Mouse (Mus musculus): ENCODE measurements around the gene Npw.

- TF ChIP-seq POLR2A (IDR thresholded peaks at IDR 0.05; ENCODE audit: borderline replicate concordance, insufficient read depth, low read length) (no peak), CTCF (IDR thresholded peaks at IDR 0.05; ENCODE audit: borderline replicate concordance, insufficient read depth, low read depth, low read length) (peak; percentile 98)
Observed at GRCm38 (mm10) chr17:24628646-24629045, 29.6 kb downstream of the Npw start.

All from cerebellum, adult 2 months (tissue).